Mouse (Mus musculus): ENCODE data around the gene Cdkn2b. TPM values are rescaled to one million over a fixed set of nuclear protein-coding genes. Genes with fewer than 3 reads are reported as not detected.

The Cdkn2b gene
- polyA plus RNA-seq, 1 experiment from 2014 or later: 0.71 TPM

DNA sequence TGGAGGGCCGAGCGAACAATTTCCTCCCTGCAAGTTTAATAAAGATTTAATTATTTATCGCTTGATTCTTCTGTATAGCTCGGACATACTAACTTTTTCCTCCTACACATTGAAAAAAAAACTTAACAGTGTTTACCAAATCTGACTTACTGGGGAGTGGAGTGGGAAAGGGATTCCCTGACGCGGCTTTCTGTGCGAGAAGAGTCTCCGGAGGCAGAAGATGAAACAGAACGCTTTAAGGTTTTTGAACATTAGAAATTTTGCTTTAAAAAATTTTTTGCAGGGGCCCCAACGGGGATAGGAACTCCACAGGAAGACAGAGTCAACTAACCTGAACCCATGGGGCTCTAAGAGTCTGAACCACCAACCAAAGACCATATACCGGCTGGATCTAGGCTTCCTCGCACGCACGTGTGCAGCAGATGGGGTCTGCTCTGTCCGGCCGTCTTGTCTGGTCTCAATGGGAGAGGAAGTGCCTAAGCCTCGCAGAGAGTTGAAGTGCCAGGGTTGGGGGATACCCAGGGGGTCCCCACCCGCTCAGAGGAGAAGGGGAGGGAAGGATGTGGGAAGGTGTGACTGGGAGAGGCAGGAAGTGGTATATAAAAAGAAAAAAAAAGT, 38.6 kb downstream of the Cdkn2b start:
- peaks cover 77% of the 10 kb centered on the region for H3K27me3 ChIP-seq (replicated peaks)
- no peak overlapping the region for H3K4me3 ChIP-seq
- H3K4me2 ChIP-seq: no peak overlapping the region
- no peaks in the 10 kb centered on the region for H3K9me3 ChIP-seq
- H3K4me1 ChIP-seq: no peaks in the 10 kb centered on the region
- 4% methylated on average over 18 of the region's 18 CpGs for WGBS
- no peak overlapping the region for H3K27ac ChIP-seq
- no peak for ATAC-seq (replicated peaks)
- no peak overlapping the region for H3K9ac ChIP-seq
- no peaks in the 10 kb centered on the region for H3K36me3 ChIP-seq (replicated peaks)

DNA sequence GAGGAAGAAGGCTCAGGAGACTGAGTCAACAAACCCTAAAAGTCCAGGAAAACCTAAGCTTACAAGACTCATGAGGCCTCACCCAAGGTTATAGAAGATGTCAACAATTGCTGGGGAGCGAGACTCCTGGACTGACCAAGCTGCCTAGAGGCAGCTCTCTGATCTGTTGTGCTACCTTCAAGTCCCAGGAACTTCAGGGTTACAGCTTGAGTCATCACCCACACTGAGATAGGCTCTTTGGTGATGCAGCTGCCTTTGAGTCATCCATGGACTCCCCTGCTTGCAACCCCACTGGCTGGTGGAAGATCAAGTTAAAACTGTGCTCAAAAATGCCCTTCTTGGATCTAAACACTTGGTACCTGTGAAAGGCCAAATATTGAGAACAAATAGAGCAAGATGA, 53.1 kb downstream of the Cdkn2b start:
- ATAC-seq (replicated peaks): no peak
- 83% methylated on average over 1 of the region's 1 CpGs for WGBS
- Histone ChIP-seq H3K4me2 (no peak overlapping the region), H3K4me1 (no peaks in the 10 kb centered on the region), H3K27ac (no peak overlapping the region), H3K36me3 (replicated peaks) (no peaks in the 10 kb centered on the region), H3K9ac (no peak overlapping the region), H3K27me3 (replicated peaks) (no peaks in the 10 kb centered on the region), H3K4me3 (no peak overlapping the region), H3K9me3 (no peaks in the 10 kb centered on the region)

Other genes starting within 250 kb of the Cdkn2b start
- gene Mtap, start 173.9 kb downstream of the Cdkn2b start, polyA plus RNA-seq (2015; fragmentation: Nextera tagmentation; extraction: Ambion mirVana): 18.0 and 18.3 TPM in 2 replicates
- not detected in 2 replicates for gene Cdkn2a, start 16.4 kb downstream of the Cdkn2b start, polyA plus RNA-seq (2015; fragmentation: Nextera tagmentation; extraction: Ambion mirVana)